Comparison of ENCODE assay signal across 20 mouse cellular contexts in the genomic region with DNA sequence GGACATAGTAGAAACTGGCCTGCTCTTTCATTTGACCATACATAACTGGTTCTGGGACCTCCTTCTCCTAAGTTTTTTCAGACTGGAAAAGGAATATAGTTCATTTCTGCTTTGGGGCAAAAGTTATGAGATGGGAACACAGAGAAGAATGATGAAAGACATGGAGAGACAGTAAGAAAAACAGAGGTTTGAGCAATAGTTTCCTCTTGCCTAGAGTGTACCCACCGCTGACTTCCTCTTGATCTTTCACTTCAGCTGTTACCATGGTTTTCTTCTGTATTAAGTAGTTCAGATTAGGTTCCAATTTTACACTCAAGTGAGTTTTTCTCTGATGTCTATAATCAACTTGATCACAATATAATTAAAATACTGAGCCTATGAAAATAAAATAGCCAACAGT.
"Had no signal": no experiment of that assay in that cellular context is flagged by ENCODE, and none has a peak within 500 bp of the region (broad histone marks: within the 10 kb centered on the region; RNA-seq: fewer than 3 reads in every experiment).

No protein-coding gene starts in this region.

- ATAC-seq: forebrain, embryonic 13.5 days; forebrain, embryonic 14.5 days; forebrain, embryonic 15.5 days; forebrain, embryonic 16.5 days; forebrain, postnatal 0 days had no signal

- DNase-seq: cerebellum, adult 9-10 months; cerebellum, adult 9-11 months; cerebellum, postnatal 10 days; cerebellum, postnatal 14 days; cerebellum, postnatal 25 days; cerebellum, postnatal 36 days; embryo, embryonic 11 days; forebrain, postnatal 0 days; gastrocnemius, adult 2 months; gastrocnemius, postnatal 10 days; gastrocnemius, postnatal 14 days; gastrocnemius, postnatal 25 days; gastrocnemius, postnatal 36 days; heart, adult 11 months; heart, adult 18-20 months; heart, adult 2 months had no signal
